Mouse (Mus musculus) C2C12 (cell line): ENCODE results near the gene Adam23. TPM values are rescaled to one million over a fixed set of nuclear protein-coding genes. Genes with fewer than 3 reads are reported as not detected.

Experiments used
- H3K27me3 ChIP-seq: one replicate; pipeline ENCODE4 v1.6.1; 2011; ENCODE audit not compliant: control insufficient read depth, insufficient read depth, insufficient read length
- H3K36me3 ChIP-seq: one replicate; pipeline ENCODE4 v1.6.1; 2011; ENCODE audit not compliant: control insufficient read depth, insufficient read depth
- H3K4me3 ChIP-seq: one replicate; pipeline ENCODE4 v1.5.1; 2011; ENCODE audit warnings: mild to moderate bottlenecking, control low read depth; ENCODE audit not compliant: poor library complexity, insufficient read depth, severe bottlenecking
- H3K79me2 ChIP-seq: one replicate; pipeline ENCODE4 v1.6.1; 2011; ENCODE audit not compliant: control insufficient read depth, insufficient read depth
- H3K79me3 ChIP-seq: one replicate; pipeline ENCODE4 v1.6.1; 2011; ENCODE audit warnings: low read depth, control low read depth
- H3ac ChIP-seq: one replicate; pipeline ENCODE3; 2011; ENCODE audit warnings: low read depth; ENCODE audit not compliant: control insufficient read depth, insufficient read length
- CEBPB ChIP-seq: IDR thresholded peaks from one replicate; pipeline ENCODE4 v1.6.1; 2011; ENCODE audit warnings: low read depth, mild to moderate bottlenecking, control low read depth, moderate library complexity
- CTCF ChIP-seq: IDR thresholded peaks from one replicate; pipeline ENCODE4 v1.5.1; 2011; ENCODE audit not compliant: control insufficient read depth, insufficient read depth, insufficient read length
- FOSL1 ChIP-seq: IDR thresholded peaks from one replicate; pipeline ENCODE4 v1.8.0; 2011; ENCODE audit warnings: mild to moderate bottlenecking, low read length; ENCODE audit not compliant: poor library complexity, insufficient read depth, severe bottlenecking
- MAX ChIP-seq: IDR thresholded peaks from one replicate; pipeline ENCODE4 v1.6.1; 2011; ENCODE audit warnings: mild to moderate bottlenecking, control low read depth
- MYOD1 ChIP-seq: IDR thresholded peaks from one replicate; pipeline ENCODE4 v1.6.1; 2011; ENCODE audit warnings: low read depth; ENCODE audit not compliant: control insufficient read depth, insufficient read length
- MYOG ChIP-seq: IDR thresholded peaks from one replicate; pipeline ENCODE4 v1.6.1; 2011; ENCODE audit not compliant: control insufficient read depth, insufficient read length; ENCODE audit errors: extremely low read depth
- USF1 ChIP-seq: IDR thresholded peaks from one replicate; pipeline ENCODE4 v1.6.1; 2011; ENCODE audit warnings: low read depth, mild to moderate bottlenecking, control low read depth, moderate library complexity
- polyA plus RNA-seq: library from polyadenylated mRNA; unstranded; fragments of >200 nt; fragmentation: generic; extraction: Trizol; gene quantifications from one replicate; pipeline ENCODE4 v1.2.1, GENCODE M21; 2012; ENCODE audit warnings: missing spikeins

Gene Adam23
- polyA plus RNA-seq, 1 experiment, result 0.62 TPM

- no peaks in the 10 kb centered on the region for H3K36me3 ChIP-seq
- TF ChIP-seq CTCF (no peak), MYOD1 (no peak), FOSL1 (no peak), MYOG (no peak), MAX (no peak), USF1 (no peak), CEBPB (no peak)
- no peaks in the 10 kb centered on the region for H3K79me3 ChIP-seq
- H3K27me3 ChIP-seq, result no peaks in the 10 kb centered on the region
- H3K4me3 ChIP-seq, result no peak overlapping the region
- H3ac ChIP-seq, result no peak overlapping the region
- no peaks in the 10 kb centered on the region for H3K79me2 ChIP-seq
These were observed 121.3 kb downstream of the Adam23 start for GRCm38 (mm10) chr1:63567031-63567430.

- no peaks in the 10 kb centered on the region for H3K79me3 ChIP-seq
- TF ChIP-seq USF1 (no peak), MYOG (no peak), MAX (no peak), CEBPB (no peak), MYOD1 (no peak), CTCF (no peak), FOSL1 (no peak)
- no peaks in the 10 kb centered on the region for H3K79me2 ChIP-seq
- no peak overlapping the region for H3ac ChIP-seq
- H3K27me3 ChIP-seq, result no peaks in the 10 kb centered on the region
- H3K4me3 ChIP-seq, result no peak overlapping the region
- no peaks in the 10 kb centered on the region for H3K36me3 ChIP-seq
These were observed 126.5 kb downstream of the Adam23 start for GRCm38 (mm10) chr1:63572229-63572628.

- no peak for TF ChIP-seq MYOD1
- TF ChIP-seq CEBPB, result no peak
- no peak for TF ChIP-seq MAX
- TF ChIP-seq CTCF, result no peak
- no peak for TF ChIP-seq FOSL1
- no peak for TF ChIP-seq USF1
- TF ChIP-seq MYOG, result no peak
- Histone ChIP-seq H3K4me3 (no peak overlapping the region), H3K79me2 (no peaks in the 10 kb centered on the region), H3K79me3 (no peaks in the 10 kb centered on the region), H3ac (no peak overlapping the region), H3K36me3 (no peaks in the 10 kb centered on the region), H3K27me3 (no peaks in the 10 kb centered on the region)
These were observed 127.7 kb downstream of the Adam23 start for GRCm38 (mm10) chr1:63573432-63573831.

- no peaks in the 10 kb centered on the region for H3K27me3 ChIP-seq
- H3K79me2 ChIP-seq, result no peaks in the 10 kb centered on the region
- no peaks in the 10 kb centered on the region for H3K36me3 ChIP-seq
- H3K4me3 ChIP-seq, result no peak overlapping the region
- H3K79me3 ChIP-seq, result no peaks in the 10 kb centered on the region
- TF ChIP-seq MYOD1 (no peak), FOSL1 (no peak)
- H3ac ChIP-seq, result no peak overlapping the region
These were observed 128.3 kb downstream of the Adam23 start for GRCm38 (mm10) chr1:63573864-63574611.

- H3K27me3 ChIP-seq, result no peaks in the 10 kb centered on the region
- H3K36me3 ChIP-seq, result no peaks in the 10 kb centered on the region
- H3K79me3 ChIP-seq, result no peaks in the 10 kb centered on the region
- no peak overlapping the region for H3ac ChIP-seq
- no peak overlapping the region for H3K4me3 ChIP-seq
- no peaks in the 10 kb centered on the region for H3K79me2 ChIP-seq
- TF ChIP-seq FOSL1 (no peak), MYOD1 (no peak), CEBPB (no peak), USF1 (no peak), MAX (no peak), MYOG (no peak), CTCF (no peak)
These were observed 131.1 kb downstream of the Adam23 start for GRCm38 (mm10) chr1:63576803-63577202.

- no peaks in the 10 kb centered on the region for H3K79me3 ChIP-seq
- no peaks in the 10 kb centered on the region for H3K27me3 ChIP-seq
- TF ChIP-seq MYOD1, result no peak
- TF ChIP-seq MYOG, result no peak
- no peak for TF ChIP-seq FOSL1
- no peak for TF ChIP-seq MAX
- TF ChIP-seq CEBPB, result no peak
- no peak for TF ChIP-seq CTCF
- no peak for TF ChIP-seq USF1
- H3K36me3 ChIP-seq, result no peaks in the 10 kb centered on the region
- no peak overlapping the region for H3K4me3 ChIP-seq
- H3K79me2 ChIP-seq, result no peaks in the 10 kb centered on the region
- H3ac ChIP-seq, result no peak overlapping the region
These were observed 133.5 kb downstream of the Adam23 start for GRCm38 (mm10) chr1:63579153-63579552.
